Mouse (Mus musculus): ENCODE results near the gene Artn. TPM values are rescaled to one million over a fixed set of nuclear protein-coding genes. Genes with fewer than 3 reads are reported as not detected.

Gene Artn
- total and polyA plus RNA-seq, 3 experiments = 0.23 TPM; not detected in 2

DNA sequence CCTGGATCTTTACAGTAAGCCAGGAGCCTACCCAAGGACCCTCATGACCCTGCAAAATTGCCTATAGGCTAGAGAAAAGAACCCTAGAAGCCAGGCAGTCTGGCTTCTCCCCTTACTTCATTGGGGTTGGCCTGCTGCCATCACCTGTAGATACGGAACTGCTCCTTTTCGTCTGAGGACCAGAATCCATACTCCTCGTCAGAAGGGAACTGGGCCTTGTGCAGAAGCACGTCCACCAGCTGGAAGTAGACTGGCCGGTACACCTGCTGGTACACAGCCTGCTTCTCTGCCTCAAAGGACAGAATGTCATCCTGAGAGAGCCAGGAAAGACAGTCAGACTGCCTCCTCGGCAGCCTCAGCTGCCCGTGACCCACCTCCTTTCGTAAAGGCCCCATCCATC, 24.8 kb downstream of the Artn start:
- 86% methylated on average over 8 of the region's 8 CpGs for WGBS
- no peak overlapping the region for H3K4me3 ChIP-seq

DNA sequence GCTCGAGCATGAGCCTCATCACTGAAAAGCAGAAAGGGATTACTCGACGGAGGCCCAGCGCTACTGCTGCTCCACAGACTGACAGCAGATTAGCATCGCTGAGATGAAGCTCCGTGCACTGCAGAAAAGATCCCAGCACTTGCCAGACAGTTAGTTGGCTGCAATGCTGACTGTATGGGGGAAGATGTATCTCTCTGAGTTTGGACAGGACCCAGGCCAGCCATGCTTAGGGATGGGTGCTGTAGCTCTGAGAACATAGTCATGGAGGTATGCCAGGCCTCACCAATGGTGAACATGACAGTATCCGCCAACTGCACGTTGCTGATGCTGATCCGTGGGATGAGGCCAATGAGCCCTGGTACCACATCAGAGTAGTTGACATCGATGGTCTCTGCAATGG, 25.5 kb downstream of the Artn start:
- peaks cover 7% of the 10 kb centered on the region for H3K4me1 ChIP-seq (ENCODE audit: control insufficient read depth, insufficient read depth, low read length)
- intact Hi-C loops (cut with DNase I) = no loop called here
- no peak overlapping the region for H3K4me3 ChIP-seq
- no peak overlapping the region for H3K9ac ChIP-seq (ENCODE audit: low read depth, low read length)
- WGBS = 93% methylated on average over 10 of the region's 10 CpGs
- H3K27ac ChIP-seq = no peak overlapping the region
- H3K27me3 ChIP-seq (ENCODE audit: control insufficient read depth, insufficient read depth, low read length) = no peaks in the 10 kb centered on the region
- no peak for DNase-seq
- peaks cover 2% of the 10 kb centered on the region; the same call in 1 of the 2 replicates for H3K36me3 ChIP-seq (ENCODE audit: control insufficient read depth, insufficient read depth, low read length)
- no peak for TF ChIP-seq EP300 (IDR thresholded peaks at IDR 0.05; ENCODE audit: insufficient read depth, low read depth, low read length)
- TF ChIP-seq CTCF (IDR thresholded peaks at IDR 0.05) = no peak
- no peak for TF ChIP-seq POLR2A (IDR thresholded peaks at IDR 0.05; ENCODE audit: insufficient read depth, low read depth, low read length)
- no peaks in the 10 kb centered on the region for H3K79me2 ChIP-seq (replicated peaks; ENCODE audit: control insufficient read depth, insufficient read depth, low read length)

More for the DNA sequence above, 24.8 kb downstream of the Artn start:
- Histone ChIP-seq H3K9ac (ENCODE audit: low read depth, low read length) (no peak overlapping the region), H3K4me1 (ENCODE audit: control insufficient read depth, insufficient read depth, low read length) (peaks cover 7% of the 10 kb centered on the region), H3K27me3 (ENCODE audit: control insufficient read depth, insufficient read depth, low read length) (no peaks in the 10 kb centered on the region), H3K27ac (no peak overlapping the region), H3K79me2 (replicated peaks; ENCODE audit: control insufficient read depth, insufficient read depth, low read length) (no peaks in the 10 kb centered on the region), H3K36me3 (ENCODE audit: control insufficient read depth, insufficient read depth, low read length) (peaks cover 4% of the 10 kb centered on the region; the same call in 1 of the 2 replicates)
- no peak for TF ChIP-seq EP300 (IDR thresholded peaks at IDR 0.05; ENCODE audit: insufficient read depth, low read depth, low read length)
- TF ChIP-seq POLR2A (IDR thresholded peaks at IDR 0.05; ENCODE audit: insufficient read depth, low read depth, low read length) = no peak
- TF ChIP-seq CTCF (IDR thresholded peaks at IDR 0.05) = no peak
- DNase-seq = no peak
- intact Hi-C loops (cut with DNase I) = no loop called here

DNA sequence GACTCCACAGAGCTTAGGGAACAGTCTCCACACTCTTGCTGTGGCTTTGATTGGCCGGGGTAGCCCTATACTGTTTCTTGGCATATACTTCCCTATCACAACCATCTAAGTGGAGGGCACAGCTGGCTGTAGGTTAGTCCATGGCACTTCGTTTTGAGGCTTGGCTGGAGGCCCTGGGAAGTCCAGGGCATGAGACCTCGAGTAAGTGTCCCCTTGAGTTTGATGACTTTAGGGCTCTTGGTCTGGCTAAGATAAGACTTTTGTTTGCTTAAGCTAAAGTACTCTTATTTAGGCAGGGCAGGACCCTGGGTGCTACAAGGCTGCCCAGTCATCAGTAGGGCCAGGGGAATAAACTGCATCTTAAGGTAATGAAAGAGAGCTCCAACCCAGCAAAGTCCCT, 31.5 kb downstream of the Artn start:
- Histone ChIP-seq H3K27ac (no peak overlapping the region), H3K9ac (ENCODE audit: low read depth, low read length) (no peak overlapping the region), H3K79me2 (replicated peaks; ENCODE audit: control insufficient read depth, insufficient read depth, low read length) (no peaks in the 10 kb centered on the region), H3K4me3 (no peak overlapping the region), H3K27me3 (ENCODE audit: control insufficient read depth, insufficient read depth, low read length) (no peaks in the 10 kb centered on the region), H3K36me3 (ENCODE audit: control insufficient read depth, insufficient read depth, low read length) (no peaks in the 10 kb centered on the region), H3K4me1 (ENCODE audit: control insufficient read depth, insufficient read depth, low read length) (no peaks in the 10 kb centered on the region)
- intact Hi-C loops (cut with DNase I) = no loop called here
- TF ChIP-seq EP300 (IDR thresholded peaks at IDR 0.05; ENCODE audit: insufficient read depth, low read depth, low read length) (no peak), POLR2A (IDR thresholded peaks at IDR 0.05; ENCODE audit: insufficient read depth, low read depth, low read length) (no peak), CTCF (IDR thresholded peaks at IDR 0.05) (no peak)
- DNase-seq = no peak
- 63% methylated on average over 3 of the region's 3 CpGs for WGBS

DNA sequence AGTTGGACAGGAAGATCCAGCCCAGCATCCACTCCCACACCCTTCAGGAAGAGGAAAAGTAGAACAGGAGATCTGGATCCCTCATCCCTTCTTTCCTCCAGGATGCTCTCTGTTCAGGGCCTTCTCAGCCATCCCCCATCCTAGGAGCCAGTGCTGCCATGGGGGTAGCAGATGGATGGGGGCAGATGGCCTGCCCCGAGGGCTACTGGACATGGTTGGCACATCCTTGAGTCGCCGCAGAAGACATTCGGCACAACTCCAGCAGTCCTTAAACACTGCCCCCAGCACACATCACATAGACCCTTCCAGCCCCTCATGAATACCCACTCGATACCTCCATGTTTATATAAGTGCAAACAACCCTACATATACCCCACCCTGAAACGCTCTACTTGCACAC, 33.5 kb downstream of the Artn start:
- no peak overlapping the region for H3K4me3 ChIP-seq
- DNase-seq = no peak
- intact Hi-C loops (cut with DNase I) = no loop called here
- peaks cover 2% of the 10 kb centered on the region; the same call in 1 of the 2 replicates for H3K4me1 ChIP-seq (ENCODE audit: control insufficient read depth, insufficient read depth, low read length)
- no peak overlapping the region for H3K27ac ChIP-seq
- H3K79me2 ChIP-seq (replicated peaks; ENCODE audit: control insufficient read depth, insufficient read depth, low read length) = no peaks in the 10 kb centered on the region
- no peak for TF ChIP-seq CTCF (IDR thresholded peaks at IDR 0.05)
- no peak for TF ChIP-seq POLR2A (IDR thresholded peaks at IDR 0.05; ENCODE audit: insufficient read depth, low read depth, low read length)
- TF ChIP-seq EP300 (IDR thresholded peaks at IDR 0.05; ENCODE audit: insufficient read depth, low read depth, low read length) = no peak
- H3K9ac ChIP-seq (ENCODE audit: low read depth, low read length) = no peak overlapping the region
- no peaks in the 10 kb centered on the region for H3K27me3 ChIP-seq (ENCODE audit: control insufficient read depth, insufficient read depth, low read length)
- WGBS = 96% methylated on average over 6 of the region's 6 CpGs
- no peaks in the 10 kb centered on the region for H3K36me3 ChIP-seq (ENCODE audit: control insufficient read depth, insufficient read depth, low read length)

DNA sequence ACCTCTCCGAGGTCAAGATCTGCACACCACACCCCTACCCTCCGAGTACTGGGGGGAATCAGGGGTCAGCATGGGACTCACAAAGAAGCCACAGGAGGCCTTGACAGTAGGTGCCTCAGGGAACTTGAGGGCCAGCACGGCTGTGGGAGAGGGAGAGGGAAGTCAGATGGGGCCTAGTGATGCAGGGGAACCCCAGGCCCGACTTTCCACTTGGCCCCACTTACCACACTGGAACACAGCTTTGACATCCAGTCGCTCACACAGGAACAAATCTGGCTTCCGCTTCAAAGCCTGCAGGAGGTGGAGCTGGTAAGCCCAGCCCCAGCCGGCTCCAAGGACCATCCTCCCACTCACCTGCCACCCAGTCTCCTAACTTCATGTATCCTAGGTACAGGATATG, 34.2 kb downstream of the Artn start:
- Histone ChIP-seq H3K4me3 (no peak overlapping the region), H3K27ac (no peak overlapping the region), H3K9ac (ENCODE audit: low read depth, low read length) (no peak overlapping the region), H3K36me3 (ENCODE audit: control insufficient read depth, insufficient read depth, low read length) (no peaks in the 10 kb centered on the region), H3K27me3 (ENCODE audit: control insufficient read depth, insufficient read depth, low read length) (no peaks in the 10 kb centered on the region), H3K4me1 (ENCODE audit: control insufficient read depth, insufficient read depth, low read length) (peaks cover 2% of the 10 kb centered on the region; the same call in 1 of the 2 replicates), H3K79me2 (replicated peaks; ENCODE audit: control insufficient read depth, insufficient read depth, low read length) (no peaks in the 10 kb centered on the region)
- 75% methylated on average over 7 of the region's 7 CpGs for WGBS
- TF ChIP-seq EP300 (IDR thresholded peaks at IDR 0.05; ENCODE audit: insufficient read depth, low read depth, low read length) (no peak), CTCF (IDR thresholded peaks at IDR 0.05) (no peak), POLR2A (IDR thresholded peaks at IDR 0.05; ENCODE audit: insufficient read depth, low read depth, low read length) (no peak)
- no peak for DNase-seq
- intact Hi-C loops (cut with DNase I) = no loop called here

DNA sequence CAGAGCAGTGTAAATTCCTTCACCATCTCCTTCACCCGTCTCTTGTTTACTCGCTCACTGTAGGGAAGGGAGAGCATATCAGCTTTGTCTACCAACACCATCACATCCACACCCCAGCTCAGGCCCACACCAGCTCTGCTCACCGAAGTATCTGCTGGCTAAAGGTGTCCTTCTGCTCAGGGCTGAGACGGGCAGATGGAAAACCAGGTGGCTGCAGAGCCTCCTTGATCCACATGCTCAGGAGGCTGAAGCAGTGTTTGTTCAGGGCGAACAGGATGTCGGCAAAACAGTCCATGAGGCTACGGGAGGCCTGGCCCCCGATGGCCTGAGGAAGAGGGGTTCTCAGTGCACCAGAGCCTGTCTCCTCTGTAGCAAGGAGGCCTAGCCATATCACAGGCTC, 35.0 kb downstream of the Artn start:
- Histone ChIP-seq H3K27ac (no peak overlapping the region), H3K27me3 (ENCODE audit: control insufficient read depth, insufficient read depth, low read length) (no peaks in the 10 kb centered on the region), H3K9ac (ENCODE audit: low read depth, low read length) (no peak overlapping the region), H3K4me3 (no peak overlapping the region), H3K4me1 (ENCODE audit: control insufficient read depth, insufficient read depth, low read length) (peaks cover 2% of the 10 kb centered on the region; the same call in 1 of the 2 replicates), H3K79me2 (replicated peaks; ENCODE audit: control insufficient read depth, insufficient read depth, low read length) (no peaks in the 10 kb centered on the region), H3K36me3 (ENCODE audit: control insufficient read depth, insufficient read depth, low read length) (no peaks in the 10 kb centered on the region)
- intact Hi-C loops (cut with DNase I) = no loop called here
- WGBS = 83% methylated on average over 8 of the region's 8 CpGs
- TF ChIP-seq EP300 (IDR thresholded peaks at IDR 0.05; ENCODE audit: insufficient read depth, low read depth, low read length) = no peak
- TF ChIP-seq POLR2A (IDR thresholded peaks at IDR 0.05; ENCODE audit: insufficient read depth, low read depth, low read length) = no peak
- no peak for DNase-seq

Measured in heart, adult 2 months (tissue).